Mouse (Mus musculus) frontal cortex, adult 2 months (tissue): ENCODE data around the gene Efemp2. TPM values are rescaled to one million over a fixed set of nuclear protein-coding genes. Genes with fewer than 3 reads are reported as not detected.
"Not testable (repeated sequence)": the region's sequence is repeated elsewhere in the genome, so short reads cannot be mapped to it uniquely, and the experiment has no call there.

Experiments used
- DNase-seq, 2 experiments: peaks; one replicate each; pipeline ENCODE4 v3.0.0; 2022; ENCODE audit warnings: low spot score in 1 of 2; ENCODE audit errors: extremely low spot score in 1 of 2
- polyA plus RNA-seq: library from polyadenylated mRNA; depleted of rRNA; stranded (reverse); fragments of >200 nt; gene quantifications from 2 replicates; pipeline ENCODE4 v1.2.3, GENCODE M21; 2012

The Efemp2 gene
- polyA plus RNA-seq, 1 experiment: 37.4 TPM

GRCm38 (mm10) chr19:5475069-5475714 lies 1.4 kb downstream of the Efemp2 start:
- no peak for DNase-seq

GRCm38 (mm10) chr19:5477004-5477667 lies 3.4 kb downstream of the Efemp2 start:
- DNase-seq: peak in 1 of 2 experiments; percentile 71

GRCm38 (mm10) chr19:5477668-5478300 lies 4.0 kb downstream of the Efemp2 start:
- no peak for DNase-seq

GRCm38 (mm10) chr19:5480016-5480415 lies 6.3 kb downstream of the Efemp2 start:
- no peak for DNase-seq

- DNase-seq: no peak
Observed at GRCm38 (mm10) chr19:5481398-5481797, 7.6 kb downstream of the Efemp2 start.

- DNase-seq: no peak
Observed at GRCm38 (mm10) chr19:5483386-5484359, 9.9 kb downstream of the Efemp2 start.

GRCm38 (mm10) chr19:5484496-5484895 lies 10.7 kb downstream of the Efemp2 start:
- DNase-seq: no peak

- DNase-seq: no peak
Observed at GRCm38 (mm10) chr19:5485371-5485770, 11.6 kb downstream of the Efemp2 start.

- no peak for DNase-seq
Observed at GRCm38 (mm10) chr19:5485821-5486220, 12.1 kb downstream of the Efemp2 start.

- no peak for DNase-seq
Observed at GRCm38 (mm10) chr19:5486286-5486685, 12.5 kb downstream of the Efemp2 start.

- DNase-seq: no peak
Observed at GRCm38 (mm10) chr19:5486771-5487170, 13.0 kb downstream of the Efemp2 start.

GRCm38 (mm10) chr19:5487768-5488550 lies 14.2 kb downstream of the Efemp2 start, which contains the start of gene Mus81:
Gene Mus81 (minus strand): TSS chr19:5488402.
- DNase-seq: peak; percentile 92 to 98

GRCm38 (mm10) chr19:5488878-5489571 lies 15.3 kb downstream of the Efemp2 start:
- peak; percentile 98 for DNase-seq

- not testable (repeated sequence) for DNase-seq
Observed at GRCm38 (mm10) chr19:5489721-5490120, 16.0 kb downstream of the Efemp2 start.

GRCm38 (mm10) chr19:5490313-5490897 lies 16.7 kb downstream of the Efemp2 start, which contains the start of gene Cfl1:
Gene Cfl1 (plus strand): TSS chr19:5490455.
- DNase-seq: peak; percentile 92 to 97

- DNase-seq: peak; percentile 69 to 85
Observed at GRCm38 (mm10) chr19:5490898-5491708, 17.3 kb downstream of the Efemp2 start.

GRCm38 (mm10) chr19:5492641-5493040 lies 18.9 kb downstream of the Efemp2 start:
- DNase-seq: no peak

GRCm38 (mm10) chr19:5493301-5493721 lies 19.6 kb downstream of the Efemp2 start:
- not testable (repeated sequence) for DNase-seq
